Mouse (Mus musculus) ES-Bruce4 (cell line): ENCODE measurements around the gene Zfp618. TPM values are rescaled to one million over a fixed set of nuclear protein-coding genes. Genes with fewer than 3 reads are reported as not detected.

Source experiments
- H3K27ac ChIP-seq: 2 replicates; pipeline ENCODE4 v1.5.1; 2012; ENCODE audit warnings: low read length, inconsistent platforms; ENCODE audit not compliant: insufficient read depth
- H3K27me3 ChIP-seq: 2 replicates; pipeline ENCODE4 v1.6.1; 2012; ENCODE audit warnings: mild to moderate bottlenecking, low read length, inconsistent platforms; ENCODE audit not compliant: control insufficient read depth, poor library complexity, insufficient read depth, severe bottlenecking
- H3K36me3 ChIP-seq: 2 replicates; pipeline ENCODE4 v1.6.1; 2012; ENCODE audit warnings: inconsistent platforms, mild to moderate bottlenecking, low read length, moderate library complexity; ENCODE audit not compliant: control insufficient read depth, poor library complexity, insufficient read depth, severe bottlenecking
- H3K4me1 ChIP-seq: one replicate; pipeline ENCODE4 v1.8.1; 2011; ENCODE audit warnings: low read length; ENCODE audit not compliant: control insufficient read depth, insufficient read depth
- H3K4me3 ChIP-seq: 2 replicates; pipeline ENCODE4 v1.5.1; 2011; ENCODE audit warnings: low read depth, mild to moderate bottlenecking, low read length
- H3K9ac ChIP-seq: 2 replicates; pipeline ENCODE4 v1.6.1; 2012; ENCODE audit warnings: low read depth, mild to moderate bottlenecking, inconsistent platforms; ENCODE audit not compliant: poor library complexity, severe bottlenecking
- H3K9me3 ChIP-seq: replicated peaks from 2 replicates; pipeline ENCODE4 v1.6.1; 2012; ENCODE audit warnings: mild to moderate bottlenecking, low read length, inconsistent platforms; ENCODE audit not compliant: control insufficient read depth, poor library complexity, insufficient read depth, severe bottlenecking
- CTCF ChIP-seq: IDR thresholded peaks from one replicate; pipeline ENCODE4 v1.8.1; 2011; ENCODE audit warnings: low read depth, low read length
- EP300 ChIP-seq: IDR thresholded peaks from 2 replicates; pipeline ENCODE4 v1.6.1; 2011; ENCODE audit warnings: low read depth, low read length; ENCODE audit not compliant: insufficient read depth
- POLR2A ChIP-seq: IDR thresholded peaks from one replicate; pipeline ENCODE4 v1.8.1; 2011; ENCODE audit warnings: low read length; ENCODE audit not compliant: insufficient read depth
- polyA plus RNA-seq: library from polyadenylated mRNA; stranded (reverse); fragments of >200 nt; gene quantifications from 2 replicates; pipeline ENCODE4 v1.2.4, GENCODE M21; 2011; ENCODE audit warnings: low read depth; ENCODE audit not compliant: missing spikeins, insufficient read depth, insufficient read length

Zfp618 gene
- polyA plus RNA-seq, 1 experiment, result 2.8 TPM

DNA sequence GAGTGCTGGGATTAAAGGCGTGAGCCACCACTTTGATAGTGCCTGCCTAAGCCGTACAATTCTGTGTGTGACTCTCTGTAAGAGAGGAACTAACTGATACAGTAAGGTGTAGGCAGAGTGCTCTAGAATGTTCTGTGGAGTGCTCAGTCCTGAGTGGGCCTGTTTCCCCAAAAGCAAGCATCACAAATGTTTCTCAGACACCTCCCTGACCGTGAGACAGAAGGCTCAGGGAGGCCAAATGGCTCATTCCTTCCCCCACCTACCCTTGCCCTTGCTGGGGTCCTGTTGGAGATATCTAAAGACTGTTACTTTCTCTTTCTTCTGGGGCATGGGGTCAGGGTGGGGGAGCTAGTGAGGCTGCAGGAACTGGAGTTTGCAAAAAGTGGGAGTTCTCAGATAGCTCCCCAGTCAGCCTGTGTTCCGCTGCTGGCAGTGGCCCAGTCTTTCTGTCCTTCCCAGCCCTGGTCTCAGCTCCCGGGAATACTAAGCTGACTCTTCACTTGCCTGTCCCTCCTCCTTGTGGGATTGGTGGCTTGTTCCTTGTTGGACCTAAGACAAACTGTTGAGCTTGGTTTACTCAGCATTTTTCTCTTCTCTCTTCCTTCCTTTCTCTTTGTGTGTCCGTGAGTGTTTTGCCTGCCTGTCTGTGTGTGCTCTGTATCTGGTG lies 55.8 kb downstream of the Zfp618 start:
- H3K36me3 ChIP-seq, result no peaks in the 10 kb centered on the region
- H3K4me1 ChIP-seq, result no peaks in the 10 kb centered on the region
- H3K9me3 ChIP-seq, result no peaks in the 10 kb centered on the region
- TF ChIP-seq EP300, result no peak
- TF ChIP-seq POLR2A, result no peak
- no peak for TF ChIP-seq CTCF
- no peak overlapping the region for H3K27ac ChIP-seq
- H3K27me3 ChIP-seq, result no peaks in the 10 kb centered on the region
- H3K4me3 ChIP-seq, result no peak overlapping the region
- no peak overlapping the region for H3K9ac ChIP-seq

DNA sequence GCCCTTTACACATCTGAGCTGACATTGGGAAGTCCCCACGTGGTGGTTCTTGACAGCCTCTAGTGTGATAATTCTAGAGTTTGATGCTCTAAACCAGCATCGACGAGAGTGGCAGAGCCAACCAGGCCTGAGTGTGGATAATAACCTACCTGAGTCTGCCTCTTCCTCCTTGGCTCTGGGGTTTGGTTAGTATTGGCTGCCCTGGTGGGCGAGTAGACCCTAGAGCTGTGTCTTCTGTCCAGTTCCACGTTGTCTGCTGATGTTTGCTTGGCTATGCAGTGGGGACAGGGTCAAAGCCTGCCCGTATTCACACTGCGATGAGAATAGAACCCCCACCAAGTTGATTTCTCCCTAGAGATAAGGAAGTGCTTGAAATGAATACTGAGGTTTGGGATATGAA lies 58.1 kb downstream of the Zfp618 start:
- H3K9me3 ChIP-seq, result no peaks in the 10 kb centered on the region
- no peaks in the 10 kb centered on the region for H3K36me3 ChIP-seq
- TF ChIP-seq CTCF, result no peak
- no peak for TF ChIP-seq EP300
- no peak for TF ChIP-seq POLR2A
- no peak overlapping the region for H3K9ac ChIP-seq
- no peak overlapping the region for H3K4me3 ChIP-seq
- H3K27ac ChIP-seq, result no peak overlapping the region
- no peaks in the 10 kb centered on the region for H3K27me3 ChIP-seq
- H3K4me1 ChIP-seq, result no peaks in the 10 kb centered on the region

DNA sequence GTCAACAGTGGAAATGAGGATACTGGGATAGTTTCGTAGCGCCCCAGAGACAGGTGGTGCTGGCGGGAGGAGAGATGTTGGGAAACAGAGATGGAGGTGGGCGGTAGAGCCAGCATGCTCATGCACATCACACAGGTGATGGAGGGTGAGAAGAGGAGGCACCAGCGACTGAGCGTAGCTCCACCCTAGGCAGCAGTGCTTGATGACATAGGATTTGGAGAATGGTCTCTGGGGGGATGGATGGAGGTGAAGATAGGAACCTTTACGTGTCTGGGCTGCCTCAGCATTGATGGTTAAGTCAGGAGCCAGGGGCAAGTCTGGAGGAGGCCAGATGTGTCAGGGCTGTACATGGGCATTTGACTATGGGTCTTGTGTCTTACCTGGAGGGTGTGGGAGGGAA lies 58.7 kb downstream of the Zfp618 start:
- Histone ChIP-seq H3K36me3 (no peaks in the 10 kb centered on the region), H3K9me3 (no peaks in the 10 kb centered on the region), H3K4me1 (no peaks in the 10 kb centered on the region), H3K27me3 (no peaks in the 10 kb centered on the region), H3K9ac (no peak overlapping the region), H3K4me3 (no peak overlapping the region), H3K27ac (no peak overlapping the region)
- TF ChIP-seq EP300 (no peak), CTCF (no peak), POLR2A (no peak)

DNA sequence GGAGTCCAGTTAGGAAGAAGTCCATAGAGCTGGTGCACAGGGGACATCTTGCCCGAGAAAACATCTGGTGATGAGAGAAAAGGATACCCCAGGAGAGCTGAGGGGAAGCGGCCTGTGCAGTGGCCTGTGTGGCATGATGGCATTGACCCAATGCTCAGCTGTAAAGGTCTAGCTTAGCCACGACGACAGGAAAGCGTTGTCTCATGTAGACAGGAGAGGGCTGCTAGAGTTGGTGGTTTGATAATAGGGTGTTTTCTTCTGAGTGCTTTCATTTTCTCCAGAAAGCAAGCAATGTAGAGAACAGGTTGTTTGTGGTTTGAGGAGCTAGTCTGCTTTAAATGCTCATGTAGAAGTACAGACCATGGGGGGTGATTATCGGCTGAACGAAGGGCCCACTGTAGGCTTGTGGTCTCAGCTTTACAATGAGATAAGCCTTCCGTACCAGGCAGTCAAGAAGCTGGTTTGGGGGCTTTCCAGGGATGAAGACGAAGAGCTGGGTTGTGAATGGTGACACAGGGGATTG lies 59.4 kb downstream of the Zfp618 start:
- Histone ChIP-seq H3K4me3 (no peak overlapping the region), H3K36me3 (no peaks in the 10 kb centered on the region), H3K4me1 (no peaks in the 10 kb centered on the region), H3K9me3 (no peaks in the 10 kb centered on the region), H3K27me3 (no peaks in the 10 kb centered on the region), H3K27ac (no peak overlapping the region), H3K9ac (no peak overlapping the region)
- no peak for TF ChIP-seq POLR2A
- no peak for TF ChIP-seq EP300
- no peak for TF ChIP-seq CTCF

DNA sequence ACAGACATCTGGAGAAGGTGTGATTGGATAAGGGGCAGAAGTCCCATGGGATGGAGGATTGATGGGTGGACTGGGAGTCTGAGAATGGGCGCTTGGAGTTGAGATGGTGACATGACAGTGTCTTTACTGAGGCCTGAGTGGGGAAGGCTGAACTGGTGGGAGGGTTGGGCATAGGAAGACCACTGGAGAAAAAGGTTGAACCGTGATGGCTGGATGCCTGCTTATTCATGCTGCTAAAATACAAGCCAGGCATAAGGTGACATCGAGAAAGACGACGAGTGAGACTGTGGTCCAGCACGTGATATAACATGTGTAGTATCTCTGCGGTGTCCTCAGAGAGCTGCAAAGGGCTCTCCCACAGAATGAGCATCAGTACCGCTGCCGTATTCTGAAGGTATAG lies 59.9 kb downstream of the Zfp618 start:
- TF ChIP-seq CTCF (no peak), EP300 (no peak), POLR2A (no peak)
- H3K27ac ChIP-seq, result no peak overlapping the region
- H3K9me3 ChIP-seq, result no peaks in the 10 kb centered on the region
- no peaks in the 10 kb centered on the region for H3K36me3 ChIP-seq
- H3K4me1 ChIP-seq, result no peaks in the 10 kb centered on the region
- no peak overlapping the region for H3K4me3 ChIP-seq
- H3K9ac ChIP-seq, result no peak overlapping the region
- H3K27me3 ChIP-seq, result no peaks in the 10 kb centered on the region

DNA sequence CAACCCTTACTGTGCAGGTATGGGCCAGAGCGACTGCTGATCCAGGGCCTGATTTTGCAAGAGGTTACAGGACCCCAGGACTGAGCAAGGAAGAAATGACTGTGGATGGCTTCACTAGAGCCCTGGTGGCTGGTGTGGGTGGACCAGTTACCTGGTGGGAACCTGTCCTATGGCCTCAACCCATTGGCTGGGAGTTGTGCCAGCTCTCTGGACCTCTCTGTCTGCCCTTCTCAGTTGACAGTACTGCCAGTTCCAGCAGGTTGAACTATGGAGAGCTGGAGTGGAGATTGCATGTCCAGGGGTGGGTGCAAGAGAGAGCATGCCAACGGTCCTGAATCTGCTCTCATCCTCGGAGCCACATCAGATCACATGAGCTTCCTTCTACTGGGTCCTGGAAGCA lies 60.9 kb downstream of the Zfp618 start:
- no peaks in the 10 kb centered on the region for H3K36me3 ChIP-seq
- no peaks in the 10 kb centered on the region for H3K4me1 ChIP-seq
- no peak overlapping the region for H3K4me3 ChIP-seq
- H3K27ac ChIP-seq, result no peak overlapping the region
- TF ChIP-seq CTCF (no peak), EP300 (no peak), POLR2A (no peak)
- no peaks in the 10 kb centered on the region for H3K9me3 ChIP-seq
- no peak overlapping the region for H3K9ac ChIP-seq
- no peaks in the 10 kb centered on the region for H3K27me3 ChIP-seq
